Comparison of ENCODE assay signal across 32 mouse cellular contexts in the genomic region with DNA sequence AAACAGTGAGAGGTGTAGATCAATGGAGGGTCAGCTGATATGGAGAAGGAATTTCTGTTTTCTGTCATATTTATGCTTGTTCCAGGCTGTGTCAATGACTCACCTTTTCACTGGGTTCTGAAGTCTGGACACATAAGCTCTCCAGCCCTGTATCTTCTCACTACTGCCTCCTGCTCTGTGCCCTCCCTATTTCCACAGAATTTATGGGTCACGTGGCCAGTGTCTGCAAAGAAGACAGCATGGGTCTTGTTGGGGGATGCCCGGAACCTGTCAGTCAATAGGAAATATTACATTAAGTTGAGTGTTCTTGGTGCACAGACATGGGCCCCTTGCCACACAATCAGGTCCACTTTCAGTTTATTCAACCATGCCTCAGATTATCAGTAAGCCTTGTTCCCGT. TPM values are rescaled to one million over a fixed set of nuclear protein-coding genes. Genes with fewer than 3 reads are reported as not detected.
"Had no signal": no experiment of that assay in that cellular context is flagged by ENCODE, and none has a peak within 500 bp of the region (broad histone marks: within the 10 kb centered on the region; RNA-seq: fewer than 3 reads in every experiment).

No protein-coding gene starts in this region.

- DNase-seq: left cerebral cortex, postnatal 4 days; liver; liver, embryonic 13.5 days; liver, postnatal 0 days; lung, adult 18-20 months; lung, adult 2 months; lung, embryonic 14.5 days; lung, postnatal 10 days; lung, postnatal 36 days; lung, postnatal 4 days; midbrain, embryonic 14.5 days had no signal

- H3K9me3 ChIP-seq: limb, embryonic 10.5 days; limb, embryonic 12.5 days; limb, embryonic 13.5 days; limb, embryonic 15.5 days; liver, embryonic 12.5 days; liver, embryonic 13.5 days; liver, embryonic 15.5 days; lung, embryonic 15.5 days; megakaryocyte, embryonic 14.5 days; midbrain, embryonic 10.5 days; midbrain, embryonic 12.5 days; midbrain, embryonic 13.5 days; midbrain, embryonic 15.5 days had no signal

- H3K4me3 ChIP-seq: limb, embryonic 10.5 days; limb, embryonic 12.5 days; limb, embryonic 13.5 days; limb, embryonic 15.5 days; liver, embryonic 12.5 days; liver, embryonic 13.5 days; liver, embryonic 15.5 days; lung, embryonic 15.5 days; megakaryocyte, embryonic 14.5 days; midbrain, embryonic 10.5 days; midbrain, embryonic 12.5 days; midbrain, embryonic 13.5 days; midbrain, embryonic 15.5 days; myocyte had no signal

- ATAC-seq: liver, embryonic 12.5 days; liver, postnatal 0 days; lung, postnatal 0 days had no signal

- H3K27ac ChIP-seq: limb, embryonic 10.5 days; limb, embryonic 12.5 days; limb, embryonic 13.5 days; limb, embryonic 15.5 days; liver, embryonic 12.5 days; liver, embryonic 13.5 days; liver, embryonic 14.5 days; liver, embryonic 15.5 days; lung, embryonic 15.5 days; macrophage; midbrain, embryonic 10.5 days; midbrain, embryonic 12.5 days; midbrain, embryonic 13.5 days; midbrain, embryonic 15.5 days had no signal

- H3K9ac ChIP-seq: limb, embryonic 12.5 days; limb, embryonic 13.5 days; limb, embryonic 15.5 days; liver, embryonic 12.5 days; liver, embryonic 13.5 days; liver, embryonic 14.5 days; liver, embryonic 15.5 days; liver, postnatal 0 days; lung, embryonic 14.5 days; midbrain, embryonic 12.5 days; midbrain, embryonic 13.5 days; midbrain, embryonic 15.5 days had no signal

- H3K36me3 ChIP-seq: limb, embryonic 10.5 days; limb, embryonic 12.5 days; limb, embryonic 13.5 days; limb, embryonic 15.5 days; liver, embryonic 12.5 days; liver, embryonic 13.5 days; liver, embryonic 15.5 days; lung, embryonic 15.5 days; midbrain, embryonic 10.5 days; midbrain, embryonic 12.5 days; midbrain, embryonic 13.5 days; midbrain, embryonic 15.5 days had no signal

- H3K4me2 ChIP-seq: limb, embryonic 12.5 days; limb, embryonic 13.5 days; limb, embryonic 15.5 days; liver, embryonic 11.5 days; liver, embryonic 12.5 days; liver, embryonic 13.5 days; liver, embryonic 15.5 days; lung, embryonic 14.5 days; lung, embryonic 15.5 days; midbrain, embryonic 12.5 days; midbrain, embryonic 13.5 days; midbrain, embryonic 15.5 days had no signal

RNA-seq across cellular contexts. Expression of a gene that starts 1.1 kb away (rescaled TPM):
- total RNA-seq: megakaryocyte progenitor cell, adult 5-6 weeks; megakaryocyte, adult 5-6 weeks; megakaryocyte-erythroid progenitor cell, adult 5-6 weeks; monocyte, adult 5-6 weeks had no signal
- polyA plus RNA-seq: macrophage had no signal
